Mouse (Mus musculus) brain, embryonic 14.5 days (tissue): ENCODE measurements around the gene Add2.

Experiments used
- CTCF ChIP-seq: fragments of 200-500 bp; IDR thresholded peaks from 2 replicates; pipeline ENCODE4 v1.5.1; 2012; ENCODE audit warnings: inconsistent platforms, mild to moderate bottlenecking, moderate library complexity, borderline replicate concordance; ENCODE audit not compliant: insufficient read depth, insufficient read length; ENCODE audit errors: extremely low read depth
- POLR2A ChIP-seq: fragments of 200-500 bp; IDR thresholded peaks from 2 replicates; pipeline ENCODE4 v1.6.1; 2012; ENCODE audit warnings: mild to moderate bottlenecking, inconsistent platforms, borderline replicate concordance; ENCODE audit not compliant: poor library complexity, insufficient read depth, insufficient read length, severe bottlenecking; ENCODE audit errors: extremely low read depth

- TF ChIP-seq POLR2A (no peak), CTCF (no peak)
Observed at GRCm38 (mm10) chr6:86078361-86079010, 50.0 kb downstream of the Add2 start.
